Mouse (Mus musculus) urinary bladder, adult 2 months (tissue): ENCODE measurements around the gene S100a5. TPM values are rescaled to one million over a fixed set of nuclear protein-coding genes. Genes with fewer than 3 reads are reported as not detected.

ENCODE experiments used
- DNase-seq: peaks from one replicate; pipeline ENCODE4 v3.0.0; 2022; ENCODE audit warnings: low spot score
- polyA plus RNA-seq: library from polyadenylated mRNA; depleted of rRNA; stranded (reverse); fragments of >200 nt; gene quantifications from 2 replicates; pipeline ENCODE4 v1.2.3, GENCODE M21; 2012; rRNA removed

S100a5 gene
- polyA plus RNA-seq, 1 experiment: 9.8 TPM

GRCm38 (mm10) chr3:90626266-90627021 is 18.1 kb downstream of the S100a5 start:
- DNase-seq: no peak

GRCm38 (mm10) chr3:90627366-90627765 is 19.0 kb downstream of the S100a5 start:
- no peak for DNase-seq

GRCm38 (mm10) chr3:90627807-90628206 is 19.5 kb downstream of the S100a5 start:
- DNase-seq: no peak

GRCm38 (mm10) chr3:90629298-90629697 is 21.0 kb downstream of the S100a5 start:
- no peak for DNase-seq

DNA sequence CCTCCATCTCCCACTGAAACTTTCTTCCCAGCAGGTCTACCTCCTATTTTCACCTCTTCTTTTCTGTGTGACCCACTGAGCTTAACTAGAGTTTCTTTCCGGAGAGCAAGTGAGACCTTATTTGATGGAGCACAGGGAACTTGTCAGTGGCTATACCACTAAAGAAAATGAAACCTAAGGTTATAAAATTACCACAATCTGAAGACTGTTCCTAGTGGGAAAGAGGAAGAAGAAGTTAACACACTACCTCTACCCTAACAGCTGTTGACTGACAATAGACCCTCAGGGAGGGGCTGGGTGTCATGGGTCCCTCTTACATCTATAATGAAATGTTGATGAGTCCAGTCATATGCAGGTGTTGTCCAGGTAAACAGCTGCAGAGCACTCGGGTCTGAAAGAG is 23.7 kb downstream of the S100a5 start:
- DNase-seq: no peak

GRCm38 (mm10) chr3:90638511-90639275 is 30.4 kb downstream of the S100a5 start:
- DNase-seq: no peak

DNA sequence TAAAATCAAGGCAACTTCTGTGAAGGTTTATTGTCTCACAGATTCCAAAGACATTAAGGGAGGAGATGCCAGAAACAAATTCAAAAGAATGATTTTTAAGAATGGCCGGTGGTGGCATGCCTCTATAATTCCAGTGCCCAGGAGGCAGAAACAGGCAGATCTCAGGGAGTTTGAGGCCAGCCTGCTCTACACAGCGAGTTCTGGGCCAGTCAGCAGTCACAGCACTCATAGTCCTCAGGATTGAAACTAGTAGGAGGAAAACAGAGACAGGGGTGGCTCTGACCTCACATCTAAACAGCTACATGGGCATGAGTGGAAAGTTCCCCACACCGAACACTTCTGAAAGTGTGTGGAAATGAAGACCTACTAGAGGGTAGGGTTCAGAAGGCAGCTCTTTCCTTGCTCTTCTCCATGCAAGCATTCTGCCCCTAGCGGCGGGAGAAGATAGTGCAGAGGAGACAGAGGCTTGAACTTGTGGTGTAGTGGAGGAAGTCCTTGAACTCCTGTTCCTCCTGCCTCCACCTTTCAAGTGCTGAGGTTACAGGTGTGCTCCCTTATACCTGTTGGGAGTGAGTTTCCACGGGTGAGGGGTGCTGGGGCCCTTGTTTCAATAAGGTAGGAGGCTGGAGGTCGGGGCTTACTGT is 31.3 kb downstream of the S100a5 start:
- no peak for DNase-seq

- DNase-seq: no peak
These were observed 32.7 kb downstream of the S100a5 start for GRCm38 (mm10) chr3:90640981-90641380.

DNA sequence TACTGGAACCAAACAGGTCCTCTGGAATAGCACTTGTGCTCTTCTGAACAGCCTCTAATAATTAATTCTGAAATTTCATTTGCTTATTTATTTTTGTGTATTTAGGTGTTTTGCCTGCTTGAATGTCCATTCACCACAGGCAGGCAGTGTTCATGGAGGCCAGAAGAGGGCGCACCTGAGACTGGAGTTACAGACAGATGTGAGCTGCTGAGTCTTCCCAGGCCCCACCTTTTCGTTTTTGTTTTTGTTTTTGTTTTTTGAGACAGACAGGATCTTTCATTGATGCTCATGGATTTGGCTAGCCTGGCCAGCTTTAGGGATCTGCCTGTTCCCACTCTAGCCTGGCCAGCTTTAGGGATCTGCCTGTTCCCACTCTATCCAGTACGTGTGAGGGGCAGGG is 35.9 kb downstream of the S100a5 start:
- DNase-seq: no peak

- no peak for DNase-seq
These were observed 39.0 kb downstream of the S100a5 start for GRCm38 (mm10) chr3:90647291-90647690.

DNA sequence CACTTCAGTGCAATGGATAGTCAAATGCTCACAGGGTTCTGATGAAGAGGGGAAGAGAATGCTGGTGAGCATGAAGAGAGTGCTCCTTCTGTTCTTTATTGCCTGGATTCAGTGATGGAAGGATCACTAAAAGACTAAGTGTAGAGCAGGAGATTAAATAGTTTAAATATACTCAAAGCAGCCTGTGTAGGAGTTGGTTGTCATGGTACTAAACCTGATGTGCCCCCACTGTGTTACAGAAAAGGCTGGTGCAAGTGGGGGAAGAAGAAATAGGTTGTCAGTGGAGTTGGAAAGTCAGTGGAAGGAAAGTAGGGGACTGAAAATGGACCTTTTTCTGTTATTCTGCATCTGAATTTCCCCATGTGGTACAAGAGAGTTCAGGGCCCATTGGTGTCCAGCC is 40.7 kb downstream of the S100a5 start:
- no peak for DNase-seq

GRCm38 (mm10) chr3:90649832-90650231 is 41.5 kb downstream of the S100a5 start:
- DNase-seq: no peak

DNA sequence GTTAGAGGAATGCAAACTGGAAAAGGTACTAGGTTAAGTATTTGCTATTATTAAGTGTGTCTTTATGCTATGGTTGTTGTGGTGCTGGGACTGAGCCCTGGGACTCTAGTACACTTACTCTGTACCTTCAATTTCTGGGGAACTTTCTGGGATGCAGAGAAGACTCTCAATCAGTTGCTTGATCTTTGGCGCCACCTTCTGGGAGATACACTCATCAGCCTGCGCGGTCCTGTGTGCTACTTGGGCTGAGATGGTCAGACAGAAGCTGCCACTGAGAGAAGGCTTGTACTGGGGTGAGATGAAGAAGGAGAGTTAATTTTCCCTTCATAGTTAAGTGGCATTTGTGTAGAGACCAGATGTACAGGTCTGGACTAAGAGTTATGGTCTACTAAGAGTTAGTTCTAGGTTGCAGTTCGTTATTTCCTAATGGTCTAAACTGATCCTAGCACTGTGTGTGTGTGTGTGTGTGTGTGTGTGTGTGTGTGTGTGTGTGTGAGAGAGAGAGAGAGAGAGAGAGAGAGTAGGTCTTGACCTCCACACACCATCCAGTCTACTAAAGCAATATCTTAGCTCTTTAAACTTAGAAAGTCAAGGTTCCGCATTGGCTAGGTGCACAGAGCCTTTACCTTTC is 44.7 kb downstream of the S100a5 start:
- no peak for DNase-seq

GRCm38 (mm10) chr3:90653717-90654116 is 45.4 kb downstream of the S100a5 start, which contains the start of gene S100a7a:
Gene S100a7a (plus strand): TSS chr3:90654017.
- no peak for DNase-seq

DNA sequence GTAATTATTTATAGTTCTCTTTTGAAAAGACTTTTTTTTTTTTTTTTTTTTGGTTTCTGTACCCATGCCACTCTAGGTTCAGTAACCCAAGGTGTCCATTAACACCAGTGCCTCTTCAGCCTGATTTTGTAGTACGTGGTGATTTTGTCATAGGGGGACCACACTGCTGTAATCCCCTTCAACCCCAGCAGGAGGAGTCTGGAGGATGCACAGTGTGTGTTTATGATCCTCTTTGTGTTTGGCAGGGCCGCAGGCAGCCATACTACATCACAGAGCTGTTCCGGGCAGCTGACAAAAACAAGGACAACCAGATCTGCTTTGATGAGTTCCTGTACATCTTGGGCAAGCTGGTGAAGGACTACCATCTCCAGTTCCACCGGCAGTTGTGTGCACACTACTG is 49.1 kb downstream of the S100a5 start:
- no peak for DNase-seq

GRCm38 (mm10) chr3:90659364-90660044 is 51.2 kb downstream of the S100a5 start:
- no peak for DNase-seq

Other genes starting within 250 kb of the S100a5 start
- gene Slc27a3, start 218.6 kb upstream of the S100a5 start, polyA plus RNA-seq: 9.2 and 11.0 TPM in 2 replicates
- 24.8 and 26.4 TPM in 2 replicates for gene Ints3, start 174.9 kb upstream of the S100a5 start, polyA plus RNA-seq
- 25.3 and 26.4 TPM in 2 replicates for gene Npr1, start 142.7 kb upstream of the S100a5 start, polyA plus RNA-seq
- 44.4 and 48.2 TPM in 2 replicates for gene Ilf2, start 132.4 kb upstream of the S100a5 start, polyA plus RNA-seq
- 88.2 and 107 TPM in 2 replicates for gene Snapin, start 117.5 kb upstream of the S100a5 start, polyA plus RNA-seq
- 98.1 and 103 TPM in 2 replicates for gene Chtop, start 99.0 kb upstream of the S100a5 start, polyA plus RNA-seq
- 592 and 865 TPM in 2 replicates for gene S100a1, start 94.1 kb upstream of the S100a5 start, polyA plus RNA-seq
- gene S100a13, start 94.1 kb upstream of the S100a5 start, polyA plus RNA-seq: 86.1 and 86.3 TPM in 2 replicates
- gene S100a14, start 81.7 kb upstream of the S100a5 start, polyA plus RNA-seq: 70.1 and 94.3 TPM in 2 replicates
- gene S100a16, start 71.3 kb upstream of the S100a5 start, polyA plus RNA-seq: 151 and 159 TPM in 2 replicates
- 3.3 and 4.7 TPM in 2 replicates for gene S100a3, start 47.9 kb upstream of the S100a5 start, polyA plus RNA-seq
- gene S100a2, start 18.3 kb upstream of the S100a5 start, polyA plus RNA-seq: not detected in 2 replicates
- 0.41 and 0.81 TPM in 2 replicates for gene Gm42674, start 6.6 kb upstream of the S100a5 start, polyA plus RNA-seq
- 263 and 329 TPM in 2 replicates for gene S100a4, start 4.8 kb upstream of the S100a5 start, polyA plus RNA-seq
- gene S100a6, start 4.4 kb downstream of the S100a5 start, polyA plus RNA-seq: 3,944 and 6,594 TPM in 2 replicates
- 4.6 and 6.6 TPM in 2 replicates for gene S100a7a, start 45.5 kb downstream of the S100a5 start, polyA plus RNA-seq
- 0.45 and 1.0 TPM in 2 replicates for gene S100a8, start 60.5 kb downstream of the S100a5 start, polyA plus RNA-seq
- gene S100a9, start 87.2 kb downstream of the S100a5 start, polyA plus RNA-seq: 0.15 and 0.71 TPM in 2 replicates
- gene Pglyrp4, start 118.4 kb downstream of the S100a5 start, polyA plus RNA-seq: 0.03 TPM in 1 of 2 replicates, not detected in the other
- not detected in 2 replicates for gene Gm5849, start 169.4 kb downstream of the S100a5 start, polyA plus RNA-seq